Mouse (Mus musculus) olfactory bulb, adult 2 months (tissue): Measurements from ENCODE around the gene Ptpn22. TPM values are rescaled to one million over a fixed set of nuclear protein-coding genes. Genes with fewer than 3 reads are reported as not detected.
"Not testable (repeated sequence)": the region's sequence is repeated elsewhere in the genome, so short reads cannot be mapped to it uniquely, and the experiment has no call there.

Experiments
- H3K27ac ChIP-seq: fragments of 200-500 bp; 2 replicates; pipeline ENCODE4 v1.5.1; 2012; ENCODE audit warnings: low read depth, low read length; ENCODE audit not compliant: insufficient read depth
- H3K4me1 ChIP-seq: fragments of 200-500 bp; 2 replicates; pipeline ENCODE4 v1.6.1; 2012; ENCODE audit warnings: low read length; ENCODE audit not compliant: control insufficient read depth, insufficient read depth
- H3K4me3 ChIP-seq: fragments of 200-500 bp; 2 replicates; pipeline ENCODE4 v1.5.1; 2012; ENCODE audit warnings: mild to moderate bottlenecking, low read depth, low read length, moderate library complexity; ENCODE audit not compliant: insufficient read depth
- CTCF ChIP-seq: fragments of 200-500 bp; IDR thresholded peaks from 2 replicates; pipeline ENCODE4 v1.5.1; 2012; ENCODE audit warnings: low read depth, mild to moderate bottlenecking, low read length, moderate library complexity; ENCODE audit not compliant: insufficient read depth
- POLR2A ChIP-seq: fragments of 200-500 bp; IDR thresholded peaks from 2 replicates; pipeline ENCODE4 v1.6.1; 2012; ENCODE audit warnings: mild to moderate bottlenecking, low read depth, low read length, moderate library complexity; ENCODE audit not compliant: insufficient read depth
- WGBS: fragments of 180-500 bp; shearing (Covaris S2); methylation state at CpG from one replicate; pipeline ENCODE4 v1.1.7; 2018; 5-methylcytosine and 5-hydroxymethylcytosine counted together
- polyA plus RNA-seq: library from polyadenylated mRNA; stranded (reverse); fragments of >200 nt; gene quantifications from 2 replicates; pipeline ENCODE4 v1.2.4, GENCODE M21; 2012; ENCODE audit warnings: low replicate concordance; ENCODE audit not compliant: missing spikeins, insufficient read depth, insufficient read length

The Ptpn22 gene
- polyA plus RNA-seq, 1 experiment = not detected

GRCm38 (mm10) chr3:103835272-103835950 is 24.2 kb upstream of the Ptpn22 start:
- WGBS = 83% methylated on average over 6 of the region's 6 CpGs
- no peak overlapping the region for H3K4me3 ChIP-seq
- H3K4me1 ChIP-seq = no peaks in the 10 kb centered on the region
- TF ChIP-seq CTCF = no peak
- no peak for TF ChIP-seq POLR2A
- H3K27ac ChIP-seq = no peak overlapping the region

GRCm38 (mm10) chr3:103835951-103836310 is 23.7 kb upstream of the Ptpn22 start:
- no peak overlapping the region for H3K27ac ChIP-seq
- no peak for TF ChIP-seq CTCF
- H3K4me3 ChIP-seq = no peak overlapping the region
- WGBS = 59% methylated on average over 10 of the region's 10 CpGs
- no peaks in the 10 kb centered on the region for H3K4me1 ChIP-seq

- Histone ChIP-seq H3K4me3 (no peak overlapping the region), H3K27ac (no peak overlapping the region)
- 93% methylated on average over 5 of the region's 5 CpGs for WGBS
These were observed 23.1 kb upstream of the Ptpn22 start for GRCm38 (mm10) chr3:103836453-103836852.

GRCm38 (mm10) chr3:103839711-103840110 is 19.9 kb upstream of the Ptpn22 start:
- no peak overlapping the region for H3K4me3 ChIP-seq
- TF ChIP-seq POLR2A (no peak), CTCF (no peak)
- 95% methylated on average over 6 of the region's 6 CpGs for WGBS
- no peak overlapping the region for H3K27ac ChIP-seq
- H3K4me1 ChIP-seq = no peaks in the 10 kb centered on the region

More at GRCm38 (mm10) chr3:103836453-103836852, 23.1 kb upstream of the Ptpn22 start:
- TF ChIP-seq POLR2A (no peak), CTCF (no peak)
- H3K4me1 ChIP-seq = no peaks in the 10 kb centered on the region

GRCm38 (mm10) chr3:103840195-103840594 is 19.4 kb upstream of the Ptpn22 start:
- 92% methylated on average over 3 of the region's 3 CpGs for WGBS
- not testable (repeated sequence) for H3K4me3 ChIP-seq, H3K4me1 ChIP-seq, H3K27ac ChIP-seq

GRCm38 (mm10) chr3:103840946-103841345 is 18.6 kb upstream of the Ptpn22 start:
- WGBS = 93% methylated on average over 7 of the region's 7 CpGs
- not testable (repeated sequence) for H3K27ac ChIP-seq, H3K4me3 ChIP-seq, H3K4me1 ChIP-seq

- no peak for TF ChIP-seq POLR2A
- TF ChIP-seq CTCF = no peak
- Histone ChIP-seq H3K27ac (no peak overlapping the region), H3K4me1 (peaks cover 3% of the 10 kb centered on the region; the same call in 1 of the 2 replicates), H3K4me3 (no peak overlapping the region)
- 71% methylated on average over 9 of the region's 9 CpGs for WGBS
These were observed 8.8 kb upstream of the Ptpn22 start for GRCm38 (mm10) chr3:103850644-103851363.

GRCm38 (mm10) chr3:103851481-103851880 is 8.1 kb upstream of the Ptpn22 start:
- 60% methylated on average over 6 of the region's 6 CpGs for WGBS
- Histone ChIP-seq H3K4me3 (no peak overlapping the region), H3K4me1 (peaks cover 3% of the 10 kb centered on the region; the same call in 1 of the 2 replicates), H3K27ac (peak overlapping the region; percentile 64; the same call in 1 of the 2 replicates)
- TF ChIP-seq CTCF (no peak), POLR2A (no peak)

- no peak overlapping the region for H3K4me3 ChIP-seq
- peaks cover 3% of the 10 kb centered on the region; the same call in 1 of the 2 replicates for H3K4me1 ChIP-seq
- peak overlapping the region; percentile 64; the same call in 1 of the 2 replicates for H3K27ac ChIP-seq
- WGBS = 84% methylated on average over 8 of the region's 8 CpGs
- TF ChIP-seq POLR2A (no peak), CTCF (no peak)
These were observed 7.7 kb upstream of the Ptpn22 start for GRCm38 (mm10) chr3:103851882-103852281.
